Mouse (Mus musculus): Measurements from ENCODE around the gene Cth. TPM values are rescaled to one million over a fixed set of nuclear protein-coding genes. Genes with fewer than 3 reads are reported as not detected.

Gene Cth
- total RNA-seq, 2 experiments from 2014 or later: 2.2 to 4.3 TPM

GRCm38 (mm10) chr3:157847338-157848284 is 77.3 kb downstream of the Cth start:
- DNase-seq: no peak
- intact Hi-C loops (cut with DNase I): no loop called here

Other genes starting within 250 kb of the Cth start
- gene Ankrd13c, start 22.2 kb upstream of the Cth start, total RNA-seq (2021): 10 to 100 TPM; 25.0 to 26.4 TPM
- 10 to 100 TPM; 35.2 to 44.2 TPM for gene Srsf11, start 111.6 kb upstream of the Cth start, total RNA-seq (2021)
- 1 to 10 TPM; 7.1 to 9.5 TPM for gene Lrrc40, start 111.6 kb upstream of the Cth start, total RNA-seq (2021)

All from gastrocnemius, postnatal 36 days (tissue).